Mouse (Mus musculus) urinary bladder, postnatal 4 days (tissue): Measurements from ENCODE around the gene Gm17364.
"Not testable (repeated sequence)": the region's sequence is repeated elsewhere in the genome, so short reads cannot be mapped to it uniquely, and the experiment has no call there.

Experiments
- DNase-seq, 2 experiments: peaks; one replicate each; pipeline ENCODE4 v3.0.0; 2021 to 2022; ENCODE audit warnings: low spot score in 2 of 2

The Gm17364 gene

DNA sequence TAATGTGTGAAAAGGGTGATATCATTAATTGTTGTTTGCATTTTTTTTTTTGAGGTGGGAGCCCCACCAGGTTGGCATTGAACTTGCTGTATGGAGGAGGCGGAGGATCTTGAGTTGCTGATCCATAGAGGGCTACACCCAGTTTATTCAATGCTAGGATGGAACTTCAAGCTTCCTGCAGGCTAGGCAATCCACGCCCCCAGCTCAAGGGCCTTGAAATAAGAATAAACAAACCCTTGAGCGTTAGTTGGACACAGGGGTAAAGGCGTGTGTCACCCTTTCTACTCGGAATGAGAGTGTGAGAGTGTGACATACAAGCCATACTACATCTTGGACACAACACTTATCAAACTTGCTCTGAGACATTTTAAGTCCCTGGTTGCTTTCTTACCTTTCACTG is 22.1 kb downstream of the Gm17364 start:
- DNase-seq: no peak

- not testable (repeated sequence) for DNase-seq
These were observed 22.5 kb downstream of the Gm17364 start for GRCm38 (mm10) chr13:41251232-41251631.

GRCm38 (mm10) chr13:41250318-41250981 is 23.3 kb downstream of the Gm17364 start:
- DNase-seq: peak in 1 of 2 experiments; percentile 59

- peak; percentile 87 to 91 for DNase-seq
These were observed 24.0 kb downstream of the Gm17364 start, which contains the start of gene Smim13 for GRCm38 (mm10) chr13:41249538-41250317. Gene Smim13, plus strand, starts transcription at chr13:41249844.

GRCm38 (mm10) chr13:41248751-41249520 is 24.8 kb downstream of the Gm17364 start:
- no peak for DNase-seq

DNA sequence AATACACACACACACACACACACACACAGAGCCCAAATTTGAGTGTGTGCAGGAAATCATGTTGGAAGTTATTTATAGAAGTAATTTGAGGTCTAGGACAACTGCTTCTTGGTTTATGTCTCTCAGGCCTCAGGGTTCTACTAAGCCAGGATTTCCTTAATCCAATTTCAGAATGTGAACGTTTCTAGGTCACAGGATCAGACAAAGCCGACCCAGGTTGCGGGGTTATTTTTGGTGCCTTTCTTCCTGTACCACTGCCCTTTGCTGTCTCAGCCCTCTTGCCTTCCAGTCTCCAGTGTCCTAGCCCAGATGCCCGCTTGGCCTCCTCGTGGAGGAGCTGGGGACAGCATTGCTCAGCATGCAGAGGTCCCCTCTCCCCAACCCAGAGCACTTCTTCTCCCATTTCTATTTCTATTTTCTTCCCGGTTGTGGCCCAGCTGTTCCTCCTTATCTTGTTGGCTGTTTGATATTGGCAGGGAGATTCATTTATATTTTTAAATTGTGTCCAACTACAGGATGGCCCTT is 29.4 kb downstream of the Gm17364 start:
- no peak for DNase-seq

GRCm38 (mm10) chr13:41241557-41241956 is 32.2 kb downstream of the Gm17364 start:
- DNase-seq: no peak

DNA sequence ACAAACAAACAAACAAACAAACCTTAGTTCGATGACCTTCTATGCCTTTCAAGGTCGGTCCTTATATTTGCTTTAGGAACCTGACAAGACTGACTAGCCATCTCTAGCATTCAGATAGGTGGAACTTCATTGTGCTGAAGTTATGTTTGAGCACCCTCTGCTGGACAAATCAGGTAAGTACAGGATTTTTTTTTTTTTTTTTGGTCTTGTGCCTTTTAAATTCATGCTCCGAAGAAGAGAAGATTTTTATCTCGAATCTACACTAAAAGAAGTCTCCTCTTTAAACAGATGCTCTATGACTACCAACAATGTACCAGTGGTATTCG is 35.0 kb downstream of the Gm17364 start:
- no peak for DNase-seq

GRCm38 (mm10) chr13:41238035-41238804 is 35.6 kb downstream of the Gm17364 start:
- DNase-seq: no peak

DNA sequence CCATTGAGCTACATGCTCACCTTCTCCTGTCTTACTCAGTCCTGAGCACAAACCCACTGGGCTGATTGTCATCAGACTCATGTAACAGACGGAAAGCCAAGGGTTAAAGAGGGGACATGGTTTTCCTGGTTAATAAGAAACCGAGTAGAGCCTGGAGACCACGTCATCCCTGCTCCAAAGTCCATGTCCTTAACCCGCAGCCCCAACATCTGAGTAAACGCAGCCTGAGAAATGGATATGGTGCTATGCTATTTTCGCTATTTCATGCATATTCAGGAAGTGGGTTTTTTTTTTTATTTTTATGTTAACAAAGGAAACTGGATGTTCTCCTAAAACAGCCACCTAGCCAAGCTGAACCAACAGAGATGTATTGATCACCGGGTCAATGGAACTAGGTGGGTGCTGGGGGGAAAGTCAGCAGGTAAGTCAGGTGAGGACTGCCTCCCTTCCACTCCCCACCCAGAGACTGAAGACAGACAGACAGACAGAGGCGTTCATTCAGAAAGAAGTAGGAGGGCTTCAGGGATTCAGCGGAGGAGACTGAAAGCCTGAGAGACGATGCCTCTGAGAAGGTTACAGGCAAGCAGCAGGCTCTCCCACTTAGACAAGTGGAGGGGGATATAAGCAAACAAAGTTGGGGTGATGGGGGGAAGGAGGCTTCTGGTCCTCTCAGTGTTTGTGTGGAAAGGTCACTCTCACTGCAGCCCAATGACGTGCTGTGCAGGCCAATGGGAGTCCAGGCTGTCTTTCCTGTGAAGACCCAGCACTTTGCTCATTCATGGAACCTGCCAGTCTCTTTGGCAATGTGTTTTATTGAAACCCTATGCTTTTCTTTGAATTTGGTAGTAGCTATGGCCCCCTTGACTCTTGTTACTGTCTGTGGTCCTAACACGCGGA is 37.7 kb downstream of the Gm17364 start:
- DNase-seq: no peak

DNA sequence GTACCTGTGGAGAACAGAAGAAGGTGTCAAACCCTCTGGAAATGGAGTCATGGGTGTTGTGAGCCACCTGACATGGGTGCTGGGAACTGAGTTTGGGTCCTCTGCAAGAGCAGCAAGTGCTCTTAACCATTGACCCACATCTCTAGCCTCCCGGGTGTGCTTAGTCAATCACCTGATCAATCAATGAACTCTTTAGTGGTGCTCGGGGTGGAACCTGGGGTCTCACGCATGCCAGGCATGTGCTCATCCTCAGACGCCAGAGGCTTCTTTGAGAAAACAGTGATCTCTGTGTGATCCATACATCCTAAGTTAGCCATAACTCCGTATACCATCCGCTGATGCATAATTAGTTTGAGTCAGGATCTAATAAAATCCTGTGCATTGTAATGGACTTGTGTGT is 38.6 kb downstream of the Gm17364 start:
- no peak for DNase-seq

GRCm38 (mm10) chr13:41233241-41233640 is 40.5 kb downstream of the Gm17364 start:
- DNase-seq: no peak

- no peak for DNase-seq
These were observed 41.6 kb downstream of the Gm17364 start for GRCm38 (mm10) chr13:41232209-41232608.

DNA sequence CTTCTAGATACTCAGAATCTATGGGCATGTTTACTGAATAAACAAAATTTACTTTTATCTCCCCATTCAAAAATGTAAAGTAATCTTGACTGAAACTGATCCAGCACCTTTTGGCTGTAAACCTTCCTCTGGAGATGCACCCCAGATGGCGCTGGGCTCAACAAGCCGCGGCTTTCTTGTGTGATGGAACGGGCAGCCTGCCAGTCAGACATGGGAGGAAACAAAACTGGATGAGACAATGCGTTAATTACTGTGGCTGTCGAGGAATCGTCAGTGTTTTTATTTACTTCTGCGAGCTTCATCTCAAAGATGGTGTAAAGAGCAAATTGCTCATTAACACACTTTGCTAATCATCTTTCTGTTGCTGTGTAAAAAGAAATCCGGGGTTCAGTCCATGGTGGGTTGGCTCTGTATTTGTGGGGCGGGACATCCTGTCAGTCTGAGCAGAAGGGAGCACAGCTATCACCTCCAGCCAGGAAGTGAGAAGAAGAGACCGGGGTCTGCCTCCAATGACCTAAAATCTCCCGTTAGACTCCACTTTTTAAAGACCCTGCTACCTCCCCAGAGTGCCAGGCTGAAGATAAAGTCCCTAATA is 42.3 kb downstream of the Gm17364 start:
- DNase-seq: no peak

GRCm38 (mm10) chr13:41230256-41230655 is 43.5 kb downstream of the Gm17364 start:
- no peak for DNase-seq

GRCm38 (mm10) chr13:41228060-41228459 is 45.7 kb downstream of the Gm17364 start:
- no peak for DNase-seq

GRCm38 (mm10) chr13:41226513-41226912 is 47.3 kb downstream of the Gm17364 start:
- no peak for DNase-seq
